Mouse (Mus musculus): Measurements from ENCODE around the gene 6430571L13Rik. TPM values are rescaled to one million over a fixed set of nuclear protein-coding genes. Genes with fewer than 3 reads are reported as not detected.
"Not testable (repeated sequence)": the region's sequence is repeated elsewhere in the genome, so short reads cannot be mapped to it uniquely, and the experiment has no call there.

6430571L13Rik gene
- polyA plus RNA-seq, 1 experiment from 2014 or later = 1.6 TPM

- WGBS = 89% methylated on average over 3 of the region's 3 CpGs
- no peak for DNase-seq (ENCODE audit: low spot score)
These were observed 36.0 kb upstream of the 6430571L13Rik start for GRCm38 (mm10) chr9:107304383-107304782.

GRCm38 (mm10) chr9:107305012-107305411 is 35.4 kb upstream of the 6430571L13Rik start:
- Histone ChIP-seq H3K4me3 (ENCODE audit: low read depth, low read length) (no peak overlapping the region), H3K9ac (ENCODE audit: low read depth, low read length) (no peak overlapping the region), H3K4me1 (replicated peaks; ENCODE audit: control insufficient read depth, insufficient read depth, low read length) (no peaks in the 10 kb centered on the region), H3K36me3 (ENCODE audit: control insufficient read depth, insufficient read depth, low read length) (no peaks in the 10 kb centered on the region), H3K4me2 (replicated peaks; ENCODE audit: low read depth, low read length) (no peak overlapping the region), H3K27ac (ENCODE audit: low read depth, low read length) (no peak overlapping the region), H3K27me3 (ENCODE audit: control insufficient read depth, insufficient read depth, low read length) (no peaks in the 10 kb centered on the region), H3K9me3 (ENCODE audit: control insufficient read depth, low read length) (no peaks in the 10 kb centered on the region)
- ATAC-seq (ENCODE audit: low FRiP score) = no peak
- DNase-seq (ENCODE audit: low spot score) = no peak
- 83% methylated on average over 4 of the region's 4 CpGs for WGBS

More at GRCm38 (mm10) chr9:107304383-107304782, 36.0 kb upstream of the 6430571L13Rik start:
- Histone ChIP-seq H3K9ac (ENCODE audit: low read depth, low read length) (no peak overlapping the region), H3K4me2 (replicated peaks; ENCODE audit: low read depth, low read length) (no peak overlapping the region), H3K27me3 (ENCODE audit: control insufficient read depth, insufficient read depth, low read length) (no peaks in the 10 kb centered on the region), H3K9me3 (ENCODE audit: control insufficient read depth, low read length) (no peaks in the 10 kb centered on the region), H3K27ac (ENCODE audit: low read depth, low read length) (no peak overlapping the region), H3K4me3 (ENCODE audit: low read depth, low read length) (no peak overlapping the region), H3K4me1 (replicated peaks; ENCODE audit: control insufficient read depth, insufficient read depth, low read length) (no peaks in the 10 kb centered on the region), H3K36me3 (ENCODE audit: control insufficient read depth, insufficient read depth, low read length) (no peaks in the 10 kb centered on the region)
- no peak for ATAC-seq (ENCODE audit: low FRiP score)

GRCm38 (mm10) chr9:107305601-107306542 is 34.5 kb upstream of the 6430571L13Rik start:
- no peak overlapping the region for H3K4me2 ChIP-seq (replicated peaks; ENCODE audit: low read depth, low read length)
- no peaks in the 10 kb centered on the region for H3K27me3 ChIP-seq (ENCODE audit: control insufficient read depth, insufficient read depth, low read length)
- H3K4me3 ChIP-seq (ENCODE audit: low read depth, low read length) = no peak overlapping the region
- DNase-seq (ENCODE audit: low spot score) (no peak), ATAC-seq (ENCODE audit: low FRiP score) (no peak)
- 66% methylated on average over 13 of the region's 13 CpGs for WGBS
- no peak overlapping the region for H3K9ac ChIP-seq (ENCODE audit: low read depth, low read length)
- H3K9me3 ChIP-seq (ENCODE audit: control insufficient read depth, low read length) = no peaks in the 10 kb centered on the region
- no peaks in the 10 kb centered on the region for H3K36me3 ChIP-seq (ENCODE audit: control insufficient read depth, insufficient read depth, low read length)
- H3K27ac ChIP-seq (ENCODE audit: low read depth, low read length) = no peak overlapping the region
- no peaks in the 10 kb centered on the region for H3K4me1 ChIP-seq (replicated peaks; ENCODE audit: control insufficient read depth, insufficient read depth, low read length)

GRCm38 (mm10) chr9:107306673-107307072 is 33.7 kb upstream of the 6430571L13Rik start:
- H3K9me3 ChIP-seq (ENCODE audit: control insufficient read depth, low read length); H3K27me3 ChIP-seq (ENCODE audit: control insufficient read depth, insufficient read depth, low read length); H3K27ac ChIP-seq (ENCODE audit: low read depth, low read length); H3K36me3 ChIP-seq (ENCODE audit: control insufficient read depth, insufficient read depth, low read length); H3K4me2 ChIP-seq (replicated peaks; ENCODE audit: low read depth, low read length); ATAC-seq (ENCODE audit: low FRiP score); H3K4me3 ChIP-seq (ENCODE audit: low read depth, low read length); H3K9ac ChIP-seq (ENCODE audit: low read depth, low read length); DNase-seq (ENCODE audit: low spot score); H3K4me1 ChIP-seq (replicated peaks; ENCODE audit: control insufficient read depth, insufficient read depth, low read length): not testable (repeated sequence)
- WGBS = 95% methylated on average over 1 of the region's 1 CpGs

- Histone ChIP-seq H3K9me3 (ENCODE audit: control insufficient read depth, low read length) (no peaks in the 10 kb centered on the region), H3K4me1 (replicated peaks; ENCODE audit: control insufficient read depth, insufficient read depth, low read length) (no peaks in the 10 kb centered on the region), H3K4me2 (replicated peaks; ENCODE audit: low read depth, low read length) (no peak overlapping the region), H3K4me3 (ENCODE audit: low read depth, low read length) (no peak overlapping the region), H3K36me3 (ENCODE audit: control insufficient read depth, insufficient read depth, low read length) (no peaks in the 10 kb centered on the region), H3K27me3 (ENCODE audit: control insufficient read depth, insufficient read depth, low read length) (no peaks in the 10 kb centered on the region), H3K27ac (ENCODE audit: low read depth, low read length) (no peak overlapping the region), H3K9ac (ENCODE audit: low read depth, low read length) (no peak overlapping the region)
- DNase-seq (ENCODE audit: low spot score) = no peak
- no peak for ATAC-seq (ENCODE audit: low FRiP score)
- WGBS = 86% methylated on average over 11 of the region's 11 CpGs
These were observed 33.1 kb upstream of the 6430571L13Rik start for GRCm38 (mm10) chr9:107307099-107307872.

GRCm38 (mm10) chr9:107307886-107308285 is 32.5 kb upstream of the 6430571L13Rik start:
- Histone ChIP-seq H3K36me3 (ENCODE audit: control insufficient read depth, insufficient read depth, low read length) (no peaks in the 10 kb centered on the region), H3K27me3 (ENCODE audit: control insufficient read depth, insufficient read depth, low read length) (no peaks in the 10 kb centered on the region), H3K27ac (ENCODE audit: low read depth, low read length) (no peak overlapping the region), H3K9ac (ENCODE audit: low read depth, low read length) (no peak overlapping the region), H3K4me2 (replicated peaks; ENCODE audit: low read depth, low read length) (no peak overlapping the region), H3K4me1 (replicated peaks; ENCODE audit: control insufficient read depth, insufficient read depth, low read length) (no peaks in the 10 kb centered on the region), H3K4me3 (ENCODE audit: low read depth, low read length) (no peak overlapping the region), H3K9me3 (ENCODE audit: control insufficient read depth, low read length) (no peaks in the 10 kb centered on the region)
- DNase-seq (ENCODE audit: low spot score) = no peak
- WGBS = 57% methylated on average over 12 of the region's 12 CpGs
- no peak for ATAC-seq (ENCODE audit: low FRiP score)

GRCm38 (mm10) chr9:107308346-107309000 is 31.9 kb upstream of the 6430571L13Rik start:
- Histone ChIP-seq H3K9ac (ENCODE audit: low read depth, low read length) (no peak overlapping the region), H3K4me2 (replicated peaks; ENCODE audit: low read depth, low read length) (no peak overlapping the region), H3K27ac (ENCODE audit: low read depth, low read length) (no peak overlapping the region), H3K36me3 (ENCODE audit: control insufficient read depth, insufficient read depth, low read length) (no peaks in the 10 kb centered on the region), H3K9me3 (ENCODE audit: control insufficient read depth, low read length) (no peaks in the 10 kb centered on the region), H3K4me3 (ENCODE audit: low read depth, low read length) (no peak overlapping the region), H3K4me1 (replicated peaks; ENCODE audit: control insufficient read depth, insufficient read depth, low read length) (no peaks in the 10 kb centered on the region), H3K27me3 (ENCODE audit: control insufficient read depth, insufficient read depth, low read length) (no peaks in the 10 kb centered on the region)
- DNase-seq (ENCODE audit: low spot score) (no peak), ATAC-seq (ENCODE audit: low FRiP score) (no peak)
- 86% methylated on average over 9 of the region's 9 CpGs for WGBS

GRCm38 (mm10) chr9:107309171-107309570 is 31.2 kb upstream of the 6430571L13Rik start:
- Histone ChIP-seq H3K9me3 (ENCODE audit: control insufficient read depth, low read length) (no peaks in the 10 kb centered on the region), H3K4me1 (replicated peaks; ENCODE audit: control insufficient read depth, insufficient read depth, low read length) (no peaks in the 10 kb centered on the region), H3K27ac (ENCODE audit: low read depth, low read length) (no peak overlapping the region), H3K27me3 (ENCODE audit: control insufficient read depth, insufficient read depth, low read length) (no peaks in the 10 kb centered on the region), H3K4me3 (ENCODE audit: low read depth, low read length) (no peak overlapping the region), H3K9ac (ENCODE audit: low read depth, low read length) (no peak overlapping the region), H3K36me3 (ENCODE audit: control insufficient read depth, insufficient read depth, low read length) (no peaks in the 10 kb centered on the region), H3K4me2 (replicated peaks; ENCODE audit: low read depth, low read length) (no peak overlapping the region)
- ATAC-seq (ENCODE audit: low FRiP score) = no peak
- DNase-seq (ENCODE audit: low spot score) = no peak
- 84% methylated on average over 9 of the region's 9 CpGs for whole genome bisulfite sequencing

All from hindbrain, embryonic 11.5 days (tissue).